Mouse (Mus musculus): ENCODE data around the gene Tpst2.
"Not testable (repeated sequence)": the region's sequence is repeated elsewhere in the genome, so short reads cannot be mapped to it uniquely, and the experiment has no call there.

Gene Tpst2

GRCm38 (mm10) chr5:112298226-112298988 lies 21.9 kb downstream of the Tpst2 start:
- no peak for DNase-seq (ENCODE audit: low spot score)

GRCm38 (mm10) chr5:112299399-112299798 lies 22.9 kb downstream of the Tpst2 start:
- DNase-seq (ENCODE audit: low spot score), result no peak

GRCm38 (mm10) chr5:112300112-112300511 lies 23.6 kb downstream of the Tpst2 start:
- DNase-seq (ENCODE audit: low spot score), result no peak

GRCm38 (mm10) chr5:112300721-112301308 lies 24.3 kb downstream of the Tpst2 start:
- DNase-seq (ENCODE audit: low spot score), result no peak

GRCm38 (mm10) chr5:112301694-112302093 lies 25.2 kb downstream of the Tpst2 start:
- no peak for DNase-seq (ENCODE audit: low spot score)

- DNase-seq (ENCODE audit: low spot score), result no peak
Observed at GRCm38 (mm10) chr5:112302310-112302709, 25.8 kb downstream of the Tpst2 start.

- no peak for DNase-seq (ENCODE audit: low spot score)
Observed at GRCm38 (mm10) chr5:112305842-112306241, 29.4 kb downstream of the Tpst2 start.

GRCm38 (mm10) chr5:112313222-112313885 lies 36.9 kb downstream of the Tpst2 start:
- no peak for DNase-seq (ENCODE audit: low spot score)

GRCm38 (mm10) chr5:112316468-112316867 lies 40.0 kb downstream of the Tpst2 start:
- no peak for DNase-seq (ENCODE audit: low spot score)

GRCm38 (mm10) chr5:112317328-112317727 lies 40.8 kb downstream of the Tpst2 start:
- no peak for DNase-seq (ENCODE audit: low spot score)

- not testable (repeated sequence) for DNase-seq (ENCODE audit: low spot score)
Observed at GRCm38 (mm10) chr5:112319343-112319742, 42.9 kb downstream of the Tpst2 start.

- no peak for DNase-seq (ENCODE audit: low spot score)
Observed at GRCm38 (mm10) chr5:112320379-112320778, 43.9 kb downstream of the Tpst2 start.

GRCm38 (mm10) chr5:112320936-112321335 lies 44.4 kb downstream of the Tpst2 start:
- DNase-seq (ENCODE audit: low spot score), result no peak

GRCm38 (mm10) chr5:112321376-112321775 lies 44.9 kb downstream of the Tpst2 start:
- no peak for DNase-seq (ENCODE audit: low spot score)

GRCm38 (mm10) chr5:112323246-112323645 lies 46.8 kb downstream of the Tpst2 start:
- no peak for DNase-seq (ENCODE audit: low spot score)

GRCm38 (mm10) chr5:112324637-112325545 lies 48.4 kb downstream of the Tpst2 start:
- DNase-seq (ENCODE audit: low spot score), result peak; percentile 33

- peak; percentile 96 for DNase-seq (ENCODE audit: low spot score)
Observed at GRCm38 (mm10) chr5:112325546-112326445, 49.3 kb downstream of the Tpst2 start, which contains the start of gene Tfip11. Gene Tfip11, plus strand, starts transcription at chr5:112326358.

GRCm38 (mm10) chr5:112326446-112327009 lies 50.0 kb downstream of the Tpst2 start:
- DNase-seq (ENCODE audit: low spot score), result no peak

GRCm38 (mm10) chr5:112327854-112328253 lies 51.4 kb downstream of the Tpst2 start:
- no peak for DNase-seq (ENCODE audit: low spot score)

- no peak for DNase-seq (ENCODE audit: low spot score)
Observed at GRCm38 (mm10) chr5:112329805-112330564, 53.5 kb downstream of the Tpst2 start.
